Mouse (Mus musculus) heart, postnatal 0 days (tissue): ENCODE measurements around the gene Slc25a42.

Experiments used
- CTCF ChIP-seq: IDR thresholded peaks from 2 replicates; pipeline ENCODE4 v1.5.1; 2016; ENCODE audit warnings: antibody characterized with exemption, control low read depth, low read depth
- EP300 ChIP-seq: IDR thresholded peaks from 2 replicates; pipeline ENCODE4 v1.6.1; 2016; ENCODE audit warnings: antibody characterized with exemption, low read depth

- no peak for TF ChIP-seq CTCF
- no peak for TF ChIP-seq EP300
Observed at GRCm38 (mm10) chr8:70157240-70157800, 54.8 kb downstream of the Slc25a42 start.
